Mouse (Mus musculus) liver, embryonic 14.5 days (tissue): ENCODE measurements around the gene Spocd1. TPM values are rescaled to one million over a fixed set of nuclear protein-coding genes. Genes with fewer than 3 reads are reported as not detected.

Experiments used
- ATAC-seq: fragments of 200-750 bp; cut with Nextera tagmentation; 2 replicates; pipeline ENCODE4 v1.8.0; 2017; ENCODE audit warnings: moderate number of reproducible peaks, mild to moderate bottlenecking, moderate library complexity; ENCODE audit not compliant: insufficient read depth
- DNase-seq, 3 experiments: peaks; one replicate each; pipeline ENCODE4 v3.0.0-alpha.2; 2012 to 2013; ENCODE audit warnings: low read depth in 3 of 3, low spot score in 3 of 3
- H3K27ac ChIP-seq: fragments of 300-500 bp; sonication (generic); 2 replicates; pipeline ENCODE4 v1.5.1; 2014; ENCODE audit warnings: moderate library complexity, mild to moderate bottlenecking, control low read depth, inconsistent platforms
- H3K27me3 ChIP-seq: fragments of 300-500 bp; sonication (generic); 2 replicates; pipeline ENCODE4 v1.6.1; 2014; ENCODE audit warnings: mild to moderate bottlenecking, low read length, moderate library complexity; ENCODE audit not compliant: control insufficient read depth, insufficient read depth
- H3K36me3 ChIP-seq: fragments of 300-500 bp; sonication (generic); replicated peaks from 2 replicates; pipeline ENCODE4 v1.6.1; 2014; ENCODE audit warnings: low read depth; ENCODE audit not compliant: control insufficient read depth, insufficient read depth
- H3K4me1 ChIP-seq, 2 experiments: fragments of 200-500 bp in 1 of 2; fragments of 300-500 bp in 1 of 2; sonication (generic) in 1 of 2; replicated peaks; 2 replicates each; pipeline ENCODE4 v1.6.1; 2012 to 2014; ENCODE audit warnings: antibody characterized with exemption in 1 of 2, inconsistent platforms in 1 of 2, low read length in 1 of 2; ENCODE audit not compliant: control insufficient read depth in 2 of 2, insufficient read depth in 2 of 2
- H3K4me2 ChIP-seq: fragments of 300-500 bp; sonication (generic); 2 replicates; pipeline ENCODE4 v1.6.1; 2014; ENCODE audit warnings: low read depth, mild to moderate bottlenecking, control low read depth, moderate library complexity
- H3K4me3 ChIP-seq, 2 experiments: fragments of 200-500 bp in 1 of 2; fragments of 300-500 bp in 1 of 2; sonication (generic) in 1 of 2; 2 replicates each; pipeline ENCODE4 v1.5.1; 2012 to 2014; ENCODE audit warnings: low read depth in 2 of 2, low read length in 2 of 2, mild to moderate bottlenecking in 2 of 2, control low read depth in 1 of 2, inconsistent platforms in 1 of 2, moderate library complexity in 1 of 2; ENCODE audit not compliant: insufficient read depth in 1 of 2
- H3K9ac ChIP-seq: fragments of 300-500 bp; sonication (generic); replicated peaks from 2 replicates; pipeline ENCODE4 v1.6.1; 2014; ENCODE audit warnings: mild to moderate bottlenecking, control low read depth, moderate library complexity
- H3K9me3 ChIP-seq: fragments of 300-500 bp; sonication (generic); 2 replicates; pipeline ENCODE4 v1.6.1; 2016; ENCODE audit warnings: low read length, mixed read lengths; ENCODE audit not compliant: control insufficient read depth
- CTCF ChIP-seq: IDR thresholded peaks from 2 replicates; pipeline ENCODE4 v1.5.1; 2016; ENCODE audit warnings: antibody characterized with exemption, low read depth, control low read depth
- EP300 ChIP-seq: IDR thresholded peaks from 2 replicates; pipeline ENCODE4 v1.6.1; 2016; ENCODE audit warnings: antibody characterized with exemption, low read depth
- WGBS: fragments of 180-500 bp; shearing (Covaris S2); extraction: QIAGEN DNeasy Blood & Tissue Kit; methylation state at CpG from one replicate; pipeline ENCODE4 v1.1.7; 2014; ENCODE audit not compliant: insufficient replicate concordance; 5-methylcytosine and 5-hydroxymethylcytosine counted together
- polyA plus RNA-seq, 2 experiments: library from polyadenylated mRNA; depleted of rRNA in 1 of 2; stranded (reverse) in 1 of 2; unstranded in 1 of 2; fragments of >200 nt; fragmentation: Nextera tagmentation in 1 of 2; extraction: Ambion mirVana in 1 of 2; gene quantifications; 2 replicates each; pipeline versions ENCODE4 v1.2.1 to v1.2.3; 2012 to 2014

Gene Spocd1
- polyA plus RNA-seq, 2 experiments = 0.03 to 0.11 TPM

DNA sequence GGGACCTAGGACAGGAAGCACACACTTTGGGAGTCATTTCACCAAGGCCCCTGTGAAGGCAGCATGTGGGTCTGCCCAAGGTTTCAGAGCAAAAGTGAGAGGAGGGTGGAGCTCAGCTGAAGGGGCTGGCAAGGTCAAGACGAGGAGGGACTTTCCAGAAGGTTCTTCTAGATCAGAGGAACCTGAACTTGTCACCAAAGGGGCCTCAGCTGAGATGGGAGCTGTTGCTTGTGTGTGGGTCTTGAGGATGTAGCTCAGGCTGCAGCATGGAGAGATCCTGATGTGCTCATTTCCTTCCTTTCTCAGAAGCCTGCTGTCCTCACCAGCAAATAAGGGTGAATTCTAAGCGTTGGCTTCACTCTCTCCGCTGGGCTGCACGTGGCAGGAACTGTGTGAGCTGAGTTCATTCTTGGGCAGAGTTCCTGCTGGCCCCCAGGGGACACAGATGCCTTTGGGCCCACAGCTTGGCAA, 19.8 kb upstream of the Spocd1 start:
- no peaks in the 10 kb centered on the region for H3K27me3 ChIP-seq
- TF ChIP-seq EP300 (no peak), CTCF (no peak)
- ATAC-seq (no peak), DNase-seq (no peak)
- 12% methylated on average over 4 of the region's 4 CpGs for WGBS
- peaks cover 0 to 2% of the 10 kb centered on the region in 2 experiments; a peak in 1 of 4 replicates for H3K4me1 ChIP-seq
- H3K4me3 ChIP-seq = no peak overlapping the region
- H3K27ac ChIP-seq = no peak overlapping the region
- no peaks in the 10 kb centered on the region for H3K36me3 ChIP-seq
- no peaks in the 10 kb centered on the region for H3K9me3 ChIP-seq
- H3K4me2 ChIP-seq = no peak overlapping the region
- no peak overlapping the region for H3K9ac ChIP-seq

DNA sequence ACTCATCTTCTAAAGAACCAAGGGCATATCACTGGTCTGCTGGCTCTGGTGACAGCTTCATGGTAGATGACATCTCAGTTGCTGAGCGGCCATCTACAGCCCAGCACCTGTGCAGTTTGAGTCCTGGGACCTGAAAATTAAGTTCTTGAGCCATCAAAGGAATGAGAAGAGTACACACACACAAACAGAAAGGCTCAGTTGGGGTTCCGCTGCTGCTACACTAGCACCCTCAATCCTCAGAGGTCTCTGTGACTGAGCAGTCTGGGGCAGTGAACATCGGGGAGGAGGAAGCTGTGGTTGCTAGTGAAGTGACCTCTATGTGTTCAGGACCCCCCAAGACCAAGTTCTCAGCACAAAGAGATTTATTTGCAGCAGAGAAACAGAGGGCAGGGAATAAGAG, 16.1 kb upstream of the Spocd1 start:
- DNase-seq (no peak), ATAC-seq (no peak)
- Histone ChIP-seq H3K9me3 (no peaks in the 10 kb centered on the region), H3K4me1 (peaks cover 0 to 10% of the 10 kb centered on the region in 2 experiments; a peak in 2 of 4 replicates), H3K4me3 (no peak overlapping the region), H3K36me3 (no peaks in the 10 kb centered on the region), H3K4me2 (no peak overlapping the region), H3K27me3 (no peaks in the 10 kb centered on the region; the same call in 1 of the 2 replicates), H3K27ac (no peak overlapping the region), H3K9ac (no peak overlapping the region)
- no peak for TF ChIP-seq EP300
- no peak for TF ChIP-seq CTCF
- WGBS = 42% methylated on average over 3 of the region's 3 CpGs

DNA sequence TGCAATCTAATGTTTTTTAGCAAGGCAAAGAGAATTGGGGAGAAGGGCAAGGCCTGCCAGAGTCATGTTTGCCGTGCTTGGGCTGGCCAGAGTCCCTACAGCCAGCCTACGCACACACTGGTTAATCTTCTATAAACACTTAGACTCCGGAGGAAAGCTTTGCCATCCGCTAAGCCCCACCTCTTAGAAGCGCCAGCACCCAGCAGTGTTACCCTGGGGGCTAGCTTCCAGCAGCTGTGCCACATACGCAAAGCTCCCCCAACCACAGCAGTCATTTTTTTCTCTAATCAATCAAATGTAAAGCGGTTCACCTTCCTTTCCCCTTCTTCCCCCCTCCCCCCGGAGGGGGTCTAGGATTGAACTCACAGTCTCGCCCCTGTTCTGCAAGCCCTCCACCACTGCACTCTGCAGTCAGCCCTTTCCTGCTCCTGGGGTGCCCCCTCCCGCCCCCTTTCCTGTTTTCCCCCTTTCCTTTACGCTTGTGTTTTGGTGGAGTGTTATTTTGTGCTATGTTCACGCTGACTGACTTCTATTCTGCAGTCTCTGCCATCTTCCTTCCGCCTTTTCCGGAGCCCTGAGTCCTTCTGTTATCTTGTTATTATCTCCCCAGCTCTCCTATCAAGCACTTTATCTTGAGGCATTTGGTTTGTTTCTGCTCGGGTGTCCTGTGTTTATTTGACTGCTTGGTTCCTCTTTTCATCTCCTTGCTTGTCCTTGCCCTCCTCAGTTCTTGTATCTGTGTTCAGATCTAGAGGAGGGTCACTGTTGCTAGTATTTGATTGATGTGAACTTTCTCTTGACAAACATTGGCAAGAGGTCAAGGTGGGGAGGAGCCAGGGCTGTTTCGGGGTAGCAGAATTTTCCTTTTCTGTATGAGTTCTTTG, 15.0 kb upstream of the Spocd1 start:
- Histone ChIP-seq H3K4me3 (0 out of 4 replicates have a peak overlapping the region, but pooled peaks of 1 of the 2 experiments have one; percentile 2), H3K9ac (no peak overlapping the region)
- DNase-seq = no peak

DNA sequence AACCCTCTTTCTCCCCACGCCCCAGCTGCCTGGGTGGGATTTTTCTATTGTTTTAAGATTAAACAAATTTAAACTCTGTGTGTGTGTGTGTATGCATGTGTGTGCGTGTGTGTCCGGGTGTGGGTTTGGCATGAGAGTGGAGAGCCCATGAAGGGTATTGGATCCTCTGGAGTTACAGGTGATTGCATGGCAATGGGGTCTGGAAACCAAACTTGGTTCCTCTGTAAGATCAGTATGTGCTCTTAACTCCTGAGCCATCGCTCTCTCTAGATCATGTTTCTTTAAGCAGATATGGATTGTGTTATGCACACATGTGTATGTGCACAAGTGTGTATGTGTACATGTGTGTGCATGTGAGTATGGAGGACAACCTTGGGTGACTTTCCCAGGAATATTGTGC, 14.4 kb upstream of the Spocd1 start:
- TF ChIP-seq EP300 (no peak), CTCF (no peak)
- Histone ChIP-seq H3K4me2 (no peak overlapping the region), H3K4me3 (no peak overlapping the region), H3K9ac (no peak overlapping the region), H3K4me1 (peaks cover 0 to 10% of the 10 kb centered on the region in 2 experiments; a peak in 2 of 4 replicates), H3K27me3 (no peaks in the 10 kb centered on the region; the same call in 1 of the 2 replicates), H3K36me3 (no peaks in the 10 kb centered on the region), H3K9me3 (no peaks in the 10 kb centered on the region), H3K27ac (no peak overlapping the region)
- ATAC-seq = no peak
- WGBS = 39% methylated on average over 4 of the region's 4 CpGs
- DNase-seq = no peak

More for the DNA sequence above, 15.0 kb upstream of the Spocd1 start:
- 1% methylated on average over 16 of the region's 16 CpGs for WGBS
- TF ChIP-seq EP300 = no peak
- Histone ChIP-seq H3K9me3 (no peaks in the 10 kb centered on the region), H3K36me3 (no peaks in the 10 kb centered on the region), H3K4me2 (peak overlapping the region; percentile 47), H3K27ac (no peak overlapping the region), H3K4me1 (peaks cover 0 to 10% of the 10 kb centered on the region in 2 experiments; a peak in 2 of 4 replicates), H3K27me3 (no peaks in the 10 kb centered on the region; the same call in 1 of the 2 replicates)
- no peak for ATAC-seq

DNA sequence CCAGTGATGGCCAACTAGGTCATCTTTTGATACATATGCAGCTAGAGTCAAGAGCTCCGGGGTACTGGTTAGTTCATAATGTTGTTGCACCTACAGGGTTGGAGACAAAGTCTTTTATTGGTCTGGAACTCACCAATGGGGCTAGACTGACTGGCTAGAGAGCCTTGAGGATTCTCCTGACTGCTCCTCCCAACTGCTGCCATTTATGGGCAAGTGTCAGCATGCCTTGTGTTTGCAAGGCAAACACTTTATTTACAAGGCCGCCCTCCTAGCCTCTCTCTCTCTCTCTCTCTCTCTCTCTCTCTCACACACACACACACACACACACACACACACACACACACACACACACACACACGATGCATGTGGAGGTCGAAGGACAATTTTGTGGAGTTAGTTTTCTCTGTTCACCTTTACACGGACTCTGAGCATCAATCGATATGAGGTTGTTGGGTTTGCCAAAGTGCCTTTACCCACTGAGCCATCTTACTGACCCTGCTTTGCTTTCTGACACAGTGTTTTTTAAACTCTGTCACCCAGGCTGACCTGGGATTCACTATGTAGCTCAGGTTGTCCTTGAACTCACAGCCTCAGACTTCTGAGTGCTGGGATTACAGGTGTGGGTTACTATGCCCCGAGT, 13.6 kb upstream of the Spocd1 start:
- H3K9me3 ChIP-seq = no peaks in the 10 kb centered on the region
- H3K4me1 ChIP-seq = peaks cover 0 to 10% of the 10 kb centered on the region in 2 experiments; a peak in 2 of 4 replicates
- H3K4me2 ChIP-seq = no peak overlapping the region
- DNase-seq (no peak), ATAC-seq (no peak)
- TF ChIP-seq CTCF (no peak), EP300 (no peak)
- no peak overlapping the region for H3K4me3 ChIP-seq
- 64% methylated on average over 7 of the region's 7 CpGs for WGBS
- no peaks in the 10 kb centered on the region; the same call in 1 of the 2 replicates for H3K27me3 ChIP-seq
- no peaks in the 10 kb centered on the region for H3K36me3 ChIP-seq
- no peak overlapping the region for H3K9ac ChIP-seq
- no peak overlapping the region for H3K27ac ChIP-seq
